Mouse (Mus musculus): ENCODE measurements around the gene Dap. TPM values are rescaled to one million over a fixed set of nuclear protein-coding genes. Genes with fewer than 3 reads are reported as not detected.

Gene Dap
- total and polyA plus RNA-seq, 3 experiments: 12.6 to 69.8 (median 15.1) TPM

DNA sequence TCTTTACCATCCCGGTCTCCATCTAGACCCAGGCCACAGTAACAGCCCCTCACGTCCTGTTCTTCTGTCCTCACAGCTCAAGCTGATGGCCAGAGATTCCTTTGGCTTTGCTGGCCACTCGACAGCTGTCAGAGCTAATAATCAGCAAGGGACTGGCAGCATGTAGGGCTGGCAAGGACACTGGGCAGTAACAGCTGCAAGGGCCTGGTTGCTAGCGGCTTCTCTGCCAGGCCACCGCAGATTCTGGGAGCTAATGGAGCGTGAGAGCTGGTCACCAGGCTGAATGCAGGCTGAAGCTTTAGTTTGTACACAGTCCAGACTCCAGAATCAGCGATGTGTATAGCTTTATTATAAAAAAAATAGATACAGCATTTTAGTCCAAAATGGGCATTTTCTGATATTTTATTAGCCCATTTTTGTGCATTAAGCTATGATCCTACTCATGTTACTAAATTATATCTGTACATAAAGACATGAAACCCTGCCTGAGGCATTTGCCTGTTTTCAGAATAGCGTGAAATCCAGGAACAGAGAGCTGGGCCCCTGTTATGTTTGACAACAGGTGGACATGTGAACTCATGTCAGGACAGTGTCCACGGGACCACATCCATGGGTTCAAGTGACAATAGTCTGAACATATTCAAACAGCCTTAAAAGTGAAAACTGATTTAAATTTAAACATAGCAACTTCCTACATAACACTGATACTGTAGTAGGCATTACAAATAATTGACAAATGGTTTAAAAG is 16.6 kb upstream of the Dap start:
- no peaks in the 10 kb centered on the region for H3K36me3 ChIP-seq (replicated peaks in 1 of 2; ENCODE audit: control insufficient read depth in 1 of 2, insufficient read depth in 1 of 2, low read length in 1 of 2)
- no peaks in the 10 kb centered on the region for H3K9me3 ChIP-seq (replicated peaks; ENCODE audit: low read length)
- H3K4me1 ChIP-seq (ENCODE audit: control insufficient read depth in 1 of 2, insufficient read depth in 2 of 2): no peaks in the 10 kb centered on the region
- H3K79me2 ChIP-seq (replicated peaks; ENCODE audit: control insufficient read depth, extremely low read depth, insufficient read depth, poor library complexity, severe bottlenecking): no peaks in the 10 kb centered on the region
- no peak overlapping the region for H3K9ac ChIP-seq (ENCODE audit: insufficient read depth, low read depth)
- H3K4me2 ChIP-seq (ENCODE audit: insufficient read depth, low read depth, poor library complexity, severe bottlenecking): no peak overlapping the region
- in situ Hi-C loops (cut with MboI; ENCODE audit: low pct_ligation_motif_present, low pct_unique_long_range_greater_than_20kb, low sequenced_read_pairs) (no loop called here), dilution Hi-C loops (cut with MboI; ENCODE audit: extremely low pct_ligation_motif_present, extremely low pct_unique_long_range_greater_than_20kb, low sequenced_read_pairs) (no loop called here)
- DNase-seq (ENCODE audit: extremely low read depth): no peak
- H3K27ac ChIP-seq (ENCODE audit: insufficient read depth, low read depth): no peak overlapping the region
- H3K27me3 ChIP-seq (replicated peaks): no peaks in the 10 kb centered on the region
- H3K4me3 ChIP-seq (replicated peaks in 1 of 3; ENCODE audit: low read depth in 2 of 3, low read length in 2 of 3, poor library complexity in 1 of 3): no peak overlapping the region
- TF ChIP-seq ETS1 (conservative IDR thresholded peaks at IDR 0.05; ENCODE audit: low read depth, low read length) (no peak), JUND (conservative IDR thresholded peaks at IDR 0.05; ENCODE audit: low read depth, low read length) (no peak), ZMIZ1 (IDR thresholded peaks at IDR 0.05; ENCODE audit: low read depth, low read length) (no peak), UBTF (IDR thresholded peaks at IDR 0.05; ENCODE audit: low read depth, low read length) (no peak), BHLHE40 (IDR thresholded peaks at IDR 0.05; ENCODE audit: low read depth, low read length) (no peak), MAX (IDR thresholded peaks at IDR 0.05; ENCODE audit: low read length) (no peak), MYC (IDR thresholded peaks at IDR 0.05; ENCODE audit: low read depth, low read length) (no peak), EP300 (IDR thresholded peaks at IDR 0.05; ENCODE audit: low read length) (no peak), USF1 (IDR thresholded peaks at IDR 0.05; ENCODE audit: low read depth, low read length) (no peak), IRF4 (IDR thresholded peaks at IDR 0.05; ENCODE audit: low read depth, low read length) (no peak), MEF2A (IDR thresholded peaks at IDR 0.05; ENCODE audit: borderline replicate concordance, low read depth, low read length) (no peak), SMC3 (IDR thresholded peaks at IDR 0.05; ENCODE audit: low read depth, low read length) (no peak), POLR2AphosphoS2 (IDR thresholded peaks at IDR 0.05; ENCODE audit: low read depth, low read length) (no peak)

- in situ Hi-C loops (cut with MboI; ENCODE audit: low pct_ligation_motif_present, low pct_unique_long_range_greater_than_20kb, low sequenced_read_pairs) (no loop called here), dilution Hi-C loops (cut with MboI; ENCODE audit: extremely low pct_ligation_motif_present, extremely low pct_unique_long_range_greater_than_20kb, low sequenced_read_pairs) (no loop called here)
- TF ChIP-seq CTCF (conservative IDR thresholded peaks at IDR 0.05 in 1 of 2, IDR thresholded peaks at IDR 0.05 in 1 of 2; ENCODE audit: low read depth in 2 of 2, low read length in 2 of 2) (no peak), RCOR1 (conservative IDR thresholded peaks at IDR 0.05; ENCODE audit: low read depth, low read length) (no peak), USF2 (conservative IDR thresholded peaks at IDR 0.05; ENCODE audit: low read depth, low read length) (no peak), MAFK (IDR thresholded peaks at IDR 0.05; ENCODE audit: insufficient replicate concordance, low read length) (no peak), JUND (conservative IDR thresholded peaks at IDR 0.05; ENCODE audit: low read depth, low read length) (no peak), USF1 (IDR thresholded peaks at IDR 0.05; ENCODE audit: low read depth, low read length) (no peak), SIN3A (IDR thresholded peaks at IDR 0.05; ENCODE audit: low read length) (no peak), ZKSCAN1 (IDR thresholded peaks at IDR 0.05; ENCODE audit: borderline replicate concordance, low read depth, low read length) (no peak), JUN (IDR thresholded peaks at IDR 0.05; ENCODE audit: insufficient read depth, low read depth, low read length) (no peak), MEF2A (IDR thresholded peaks at IDR 0.05; ENCODE audit: borderline replicate concordance, low read depth, low read length) (no peak), MYC (IDR thresholded peaks at IDR 0.05; ENCODE audit: low read depth, low read length) (no peak)
- DNase-seq (ENCODE audit: extremely low read depth): no peak
- Histone ChIP-seq H3K36me3 (replicated peaks in 1 of 2; ENCODE audit: control insufficient read depth in 1 of 2, insufficient read depth in 1 of 2, low read length in 1 of 2) (no peaks in the 10 kb centered on the region), H3K79me2 (replicated peaks; ENCODE audit: control insufficient read depth, extremely low read depth, insufficient read depth, poor library complexity, severe bottlenecking) (no peaks in the 10 kb centered on the region), H3K9ac (ENCODE audit: insufficient read depth, low read depth) (no peak overlapping the region), H3K9me3 (replicated peaks; ENCODE audit: low read length) (no peaks in the 10 kb centered on the region), H3K27ac (ENCODE audit: insufficient read depth, low read depth) (no peak overlapping the region), H3K27me3 (replicated peaks) (no peaks in the 10 kb centered on the region), H3K4me1 (ENCODE audit: control insufficient read depth in 1 of 2, insufficient read depth in 2 of 2) (peaks cover 0 to 4% of the 10 kb centered on the region in 2 experiments; a peak in 1 of 4 replicates), H3K4me3 (replicated peaks in 1 of 3; ENCODE audit: low read depth in 2 of 3, low read length in 2 of 3, poor library complexity in 1 of 3) (no peak overlapping the region), H3K4me2 (ENCODE audit: insufficient read depth, low read depth, poor library complexity, severe bottlenecking) (no peak overlapping the region)
These were observed 12.2 kb upstream of the Dap start for GRCm38 (mm10) chr15:31211910-31212309.

All from CH12.LX (cell line).